Mouse (Mus musculus): ENCODE measurements around the gene Sccpdh.

GRCm38 (mm10) chr1:179677031-179677430 is 9.0 kb downstream of the Sccpdh start:
- no peak for TF ChIP-seq CTCF (IDR thresholded peaks at IDR 0.05; ENCODE audit: borderline replicate concordance, control insufficient read depth, extremely low read depth, insufficient read depth, low read length, poor library complexity)
- TF ChIP-seq POLR2A (IDR thresholded peaks at IDR 0.05; ENCODE audit: control insufficient read depth, extremely low read depth, insufficient read depth, low read length, poor library complexity), result no peak
